In the genomic region with DNA sequence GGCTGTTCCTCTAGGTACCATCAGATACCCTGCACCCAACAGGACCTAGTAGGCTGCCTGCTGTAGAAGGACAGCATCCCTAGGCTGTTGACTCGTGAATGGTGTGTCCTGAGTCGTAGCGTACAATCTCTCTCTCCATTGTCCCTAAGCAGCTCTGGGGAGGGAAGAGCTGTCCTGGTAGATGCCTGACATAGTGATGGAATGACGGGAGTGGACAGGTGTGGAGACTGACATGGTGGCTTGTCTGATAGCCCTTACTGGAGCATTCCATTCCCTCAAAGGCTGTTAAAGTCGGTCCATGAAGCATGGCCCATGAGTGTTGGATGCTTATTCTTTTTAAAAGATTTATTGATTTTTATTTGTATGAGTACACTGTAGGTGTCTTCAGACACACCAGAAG, we compare ENCODE assay signal across 17 mouse cellular contexts. TPM values are rescaled to one million over a fixed set of nuclear protein-coding genes. Genes with fewer than 3 reads are reported as not detected.
"Had no signal": no experiment of that assay in that cellular context is flagged by ENCODE, and none has a peak within 500 bp of the region (broad histone marks: within the 10 kb centered on the region; RNA-seq: fewer than 3 reads in every experiment).

No protein-coding gene starts in this region.

- H3K9ac ChIP-seq: kidney, embryonic 15.5 days; liver, embryonic 15.5 days; neural tube, embryonic 12.5 days had no signal

- DNase-seq: kidney, postnatal 14 days; lung, adult 2 months; lung, postnatal 36 days; midbrain, embryonic 14.5 days; right cerebral cortex, postnatal 4 days; spleen, adult 18-20 months; thymus, adult 18-20 months; thymus, postnatal 14 days had no signal

- H3K4me2 ChIP-seq: kidney, embryonic 15.5 days; liver, embryonic 11.5 days; liver, embryonic 15.5 days; neural tube, embryonic 12.5 days had no signal

- H3K4me3 ChIP-seq: kidney, embryonic 15.5 days; left cerebral cortex, adult 2 months; limb, embryonic 10.5 days; liver, embryonic 15.5 days; midbrain, embryonic 10.5 days; neural tube, embryonic 12.5 days had no signal

- H3K9me3 ChIP-seq: kidney, embryonic 15.5 days; limb, embryonic 10.5 days; liver, embryonic 15.5 days; midbrain, embryonic 10.5 days; neural tube, embryonic 12.5 days had no signal

- H3K27me3 ChIP-seq: kidney, embryonic 15.5 days; liver, embryonic 15.5 days; neural tube, embryonic 12.5 days had no signal

- ATAC-seq: lung, postnatal 0 days had no signal

- H3K27ac ChIP-seq: kidney, embryonic 15.5 days; left cerebral cortex, adult 2 months; limb, embryonic 10.5 days; liver, embryonic 15.5 days; midbrain, embryonic 10.5 days; neural tube, embryonic 12.5 days had no signal

- H3K4me1 ChIP-seq: kidney, embryonic 15.5 days; limb, embryonic 10.5 days; liver, embryonic 15.5 days; midbrain, embryonic 10.5 days; neural tube, embryonic 12.5 days had no signal

RNA-seq across cellular contexts. Expression of a gene that starts 42.5 kb away (rescaled TPM):
- total RNA-seq: neutrophil, adult 5-6 weeks had no signal
